Mouse (Mus musculus) brain, embryonic 14.5 days (tissue): ENCODE data around the gene 6330409D20Rik. TPM values are rescaled to one million over a fixed set of nuclear protein-coding genes. Genes with fewer than 3 reads are reported as not detected.

ENCODE experiments used
- DNase-seq: peaks from one replicate; pipeline ENCODE4 v3.0.0-alpha.2; 2011; ENCODE audit warnings: low read depth
- CTCF ChIP-seq: fragments of 200-500 bp; IDR thresholded peaks from 2 replicates; pipeline ENCODE4 v1.5.1; 2012; ENCODE audit warnings: inconsistent platforms, mild to moderate bottlenecking, moderate library complexity, borderline replicate concordance; ENCODE audit not compliant: insufficient read depth, insufficient read length; ENCODE audit errors: extremely low read depth
- POLR2A ChIP-seq: fragments of 200-500 bp; IDR thresholded peaks from 2 replicates; pipeline ENCODE4 v1.6.1; 2012; ENCODE audit warnings: mild to moderate bottlenecking, inconsistent platforms, borderline replicate concordance; ENCODE audit not compliant: poor library complexity, insufficient read depth, insufficient read length, severe bottlenecking; ENCODE audit errors: extremely low read depth
- polyA plus RNA-seq: library from polyadenylated mRNA; depleted of rRNA; stranded (reverse); fragments of >200 nt; gene quantifications from 2 replicates; pipeline ENCODE4 v1.2.3, GENCODE M21; 2012; rRNA removed

6330409D20Rik gene
- polyA plus RNA-seq, 1 experiment: 4.4 TPM

DNA sequence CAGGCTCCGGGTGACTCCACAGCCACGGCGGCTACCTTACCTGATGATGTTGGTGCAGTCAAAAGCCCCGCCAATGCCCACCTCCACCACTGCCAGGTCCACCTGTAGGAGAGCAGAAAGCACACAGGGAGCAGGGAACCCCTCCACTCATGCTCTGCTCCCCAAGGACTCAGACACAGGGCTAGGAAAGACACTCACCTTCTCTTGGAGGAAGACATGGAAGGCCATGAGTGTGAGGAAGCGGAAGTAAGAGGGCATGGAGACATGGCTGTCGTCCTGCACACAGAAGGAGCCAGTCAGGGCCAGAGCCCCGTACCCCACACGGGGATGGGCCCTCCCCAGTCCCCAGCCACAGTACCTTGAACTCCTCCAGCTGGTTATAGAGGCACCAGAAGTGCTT, 53.3 kb downstream of the 6330409D20Rik start:
- no peak for DNase-seq
- TF ChIP-seq POLR2A: no peak
- no peak for TF ChIP-seq CTCF

DNA sequence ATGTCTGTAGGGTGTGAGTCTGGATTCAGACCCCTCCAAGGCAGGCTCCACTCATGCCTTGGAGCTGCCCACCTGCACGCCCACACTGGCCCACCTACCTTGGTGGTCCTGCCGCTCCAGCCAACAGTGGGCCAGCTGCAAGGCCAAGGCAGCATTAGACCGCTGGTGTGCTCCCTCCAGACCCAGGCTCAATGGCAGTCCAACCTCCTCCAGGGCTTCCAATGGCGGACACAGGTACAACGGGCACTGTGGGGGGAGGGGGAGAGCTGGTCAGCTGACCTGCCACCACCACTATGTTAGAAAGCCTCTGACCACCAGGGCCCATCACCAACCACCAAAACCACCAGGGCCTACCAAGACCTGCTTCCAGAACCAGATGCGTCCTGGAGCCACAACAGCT, 54.2 kb downstream of the 6330409D20Rik start:
- DNase-seq: no peak
- TF ChIP-seq CTCF (no peak), POLR2A (no peak)

DNA sequence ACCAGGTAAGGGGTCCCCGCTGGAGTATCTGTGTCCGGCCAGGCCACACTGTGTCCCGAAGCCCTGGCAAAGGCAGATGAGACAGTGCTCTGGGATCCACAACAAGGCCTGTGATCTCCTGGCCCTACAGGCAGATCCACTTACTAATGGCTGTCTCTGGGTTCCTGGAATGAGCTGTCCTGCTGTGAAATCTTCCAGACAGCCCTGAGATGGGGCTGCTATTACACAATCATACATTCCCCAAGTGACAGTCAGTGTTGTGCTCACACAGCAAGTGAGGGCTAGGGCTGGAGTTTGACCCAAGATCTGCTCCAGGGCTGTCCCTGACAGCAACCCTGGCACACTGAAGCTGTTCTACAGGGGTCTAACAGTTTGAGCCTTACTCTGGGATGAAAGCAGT, 55.0 kb downstream of the 6330409D20Rik start:
- TF ChIP-seq POLR2A: no peak
- TF ChIP-seq CTCF: no peak
- no peak for DNase-seq

DNA sequence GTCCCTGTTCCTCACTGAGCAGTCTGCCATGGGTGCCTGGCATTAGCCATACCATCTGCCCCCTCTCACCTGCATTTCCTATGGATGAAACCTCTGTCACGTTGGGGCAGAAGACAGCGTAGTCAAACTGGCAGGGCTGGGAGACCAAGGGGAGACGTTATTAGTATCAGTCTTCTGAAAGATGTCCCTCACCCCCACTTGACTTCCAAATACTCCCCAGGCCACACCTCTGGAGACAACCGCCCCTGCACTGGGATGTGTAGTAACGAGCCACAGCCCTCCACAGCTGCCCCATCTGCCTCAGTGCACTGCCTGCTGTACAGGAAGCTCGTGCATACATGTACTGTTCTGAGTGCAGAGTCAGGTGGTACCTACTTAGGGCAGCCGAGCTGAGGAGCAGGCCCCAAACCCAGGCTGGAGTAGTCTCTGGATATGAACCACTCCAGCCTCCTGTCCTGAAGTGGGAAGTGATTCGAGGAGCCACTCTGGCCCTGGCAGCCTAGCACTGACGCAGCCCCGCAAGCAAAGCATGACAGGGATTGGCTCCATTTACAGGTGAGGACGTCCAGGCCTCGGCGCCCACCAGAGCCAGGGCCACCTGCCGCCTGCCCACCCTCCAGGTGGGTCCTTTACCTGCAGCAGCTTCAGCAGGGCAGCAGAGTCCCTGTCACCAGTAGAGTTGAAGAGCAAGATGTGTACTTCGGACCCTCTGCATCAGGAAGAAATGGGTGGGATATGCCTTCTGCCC, 56.0 kb downstream of the 6330409D20Rik start:
- DNase-seq: no peak
- TF ChIP-seq CTCF (no peak), POLR2A (no peak)

DNA sequence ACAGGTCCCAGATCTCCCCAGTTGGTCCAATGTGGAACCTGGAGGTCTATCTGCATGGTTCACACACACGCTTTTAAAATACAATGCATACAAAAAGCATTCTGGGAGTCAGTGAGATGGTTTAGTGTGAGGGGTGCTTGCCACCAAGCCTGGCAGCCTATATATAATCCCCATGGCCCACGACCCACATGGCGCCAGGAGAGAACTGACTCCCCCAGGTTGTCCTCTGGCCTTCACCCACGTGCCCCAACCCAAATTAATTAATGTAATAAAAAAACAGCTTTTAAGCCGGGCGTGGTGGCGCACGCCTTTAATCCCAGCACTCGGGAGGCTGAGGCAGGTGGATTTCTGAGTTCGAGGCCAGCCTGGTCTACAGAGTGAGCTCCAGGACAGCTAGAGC, 57.1 kb downstream of the 6330409D20Rik start:
- no peak for DNase-seq
- TF ChIP-seq CTCF (no peak), POLR2A (no peak)

DNA sequence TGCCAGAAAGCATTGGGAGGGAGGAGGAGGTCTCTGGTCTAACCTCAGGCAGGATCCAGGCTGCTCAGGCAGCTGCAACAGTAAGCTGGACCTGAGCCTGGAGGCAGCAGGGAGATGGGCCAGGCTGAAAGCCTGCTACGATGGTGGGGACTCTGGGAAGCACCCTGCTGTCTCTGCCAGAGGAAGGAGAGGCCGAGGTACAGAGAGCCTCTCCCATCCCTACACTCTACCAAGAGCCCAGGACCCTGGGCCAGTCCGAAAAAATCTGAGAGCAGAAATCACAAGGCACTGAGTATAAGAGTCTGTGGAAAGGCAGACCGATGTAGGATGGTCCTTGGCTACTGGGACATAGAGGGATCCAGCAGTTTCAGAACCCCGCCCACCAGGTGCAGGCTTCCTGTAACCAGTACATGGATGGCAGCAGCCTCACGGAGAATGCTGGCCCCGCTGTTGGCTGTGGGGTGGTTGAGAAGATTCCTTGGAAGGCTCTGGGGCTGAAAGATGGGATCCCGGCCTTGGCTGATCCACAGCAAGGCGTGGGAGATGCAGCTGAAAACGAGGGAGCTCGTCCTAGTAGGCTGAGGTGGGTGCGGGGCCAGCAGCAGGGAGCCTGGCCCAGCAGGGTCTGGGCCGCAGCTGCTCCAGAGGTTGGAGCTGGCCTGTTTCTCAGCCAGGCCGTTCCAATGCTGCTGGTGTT, 57.9 kb downstream of the 6330409D20Rik start:
- TF ChIP-seq POLR2A: no peak
- TF ChIP-seq CTCF: no peak
- no peak for DNase-seq

Other genes starting within 250 kb of the 6330409D20Rik start
- gene Fam102a, start 205.7 kb downstream of the 6330409D20Rik start, polyA plus RNA-seq: 7.7 and 12.9 TPM in 2 replicates
- 155 and 212 TPM in 2 replicates for gene Dpm2, start 170.2 kb downstream of the 6330409D20Rik start, polyA plus RNA-seq
- 13.2 and 16.0 TPM in 2 replicates for gene Pip5kl1, start 166.2 kb downstream of the 6330409D20Rik start, polyA plus RNA-seq
- gene 9430097D07Rik, start 165.3 kb downstream of the 6330409D20Rik start, polyA plus RNA-seq: 0.26 and 0.33 TPM in 2 replicates
- gene St6galnac4, start 153.9 kb downstream of the 6330409D20Rik start, polyA plus RNA-seq: 21.7 and 23.9 TPM in 2 replicates
- gene St6galnac6, start 141.3 kb downstream of the 6330409D20Rik start, polyA plus RNA-seq: 16.2 and 22.6 TPM in 2 replicates
- gene Ak1, start 119.3 kb downstream of the 6330409D20Rik start, polyA plus RNA-seq: 31.0 and 41.5 TPM in 2 replicates
- 27.1 and 38.0 TPM in 2 replicates for gene Eng, start 94.4 kb downstream of the 6330409D20Rik start, polyA plus RNA-seq
- gene Fpgs, start 36.9 kb downstream of the 6330409D20Rik start, polyA plus RNA-seq: 33.7 and 45.7 TPM in 2 replicates
- gene Cdk9, start 27.9 kb downstream of the 6330409D20Rik start, polyA plus RNA-seq: 197 and 278 TPM in 2 replicates
- gene Sh2d3c, start 20.0 kb downstream of the 6330409D20Rik start, polyA plus RNA-seq: 47.8 and 60.6 TPM in 2 replicates
- 60.6 and 96.6 TPM in 2 replicates for gene Tor2a, start 16.2 kb upstream of the 6330409D20Rik start, polyA plus RNA-seq
- gene Ttc16, start 34.6 kb upstream of the 6330409D20Rik start, polyA plus RNA-seq: 1.4 and 1.6 TPM in 2 replicates
- gene Ptrh1, start 34.8 kb upstream of the 6330409D20Rik start, polyA plus RNA-seq: 7.1 and 8.7 TPM in 2 replicates
- 0.71 and 0.86 TPM in 2 replicates for gene Cfap157, start 43.4 kb upstream of the 6330409D20Rik start, polyA plus RNA-seq
- gene Stxbp1, start 106.2 kb upstream of the 6330409D20Rik start, polyA plus RNA-seq: 170 and 238 TPM in 2 replicates
- 40.2 and 47.0 TPM in 2 replicates for gene Fam129b, start 135.1 kb upstream of the 6330409D20Rik start, polyA plus RNA-seq
- gene Rpl12, start 220.5 kb upstream of the 6330409D20Rik start, polyA plus RNA-seq: 554 and 748 TPM in 2 replicates
- gene Lrsam1, start 220.6 kb upstream of the 6330409D20Rik start, polyA plus RNA-seq: 28.4 and 31.8 TPM in 2 replicates
- gene Slc2a8, start 241.1 kb upstream of the 6330409D20Rik start, polyA plus RNA-seq: 26.9 and 40.6 TPM in 2 replicates